Mouse (Mus musculus): ENCODE results near the gene Spns2. TPM values are rescaled to one million over a fixed set of nuclear protein-coding genes. Genes with fewer than 3 reads are reported as not detected.

Gene Spns2
- polyA plus RNA-seq, 1 experiment: not detected

DNA sequence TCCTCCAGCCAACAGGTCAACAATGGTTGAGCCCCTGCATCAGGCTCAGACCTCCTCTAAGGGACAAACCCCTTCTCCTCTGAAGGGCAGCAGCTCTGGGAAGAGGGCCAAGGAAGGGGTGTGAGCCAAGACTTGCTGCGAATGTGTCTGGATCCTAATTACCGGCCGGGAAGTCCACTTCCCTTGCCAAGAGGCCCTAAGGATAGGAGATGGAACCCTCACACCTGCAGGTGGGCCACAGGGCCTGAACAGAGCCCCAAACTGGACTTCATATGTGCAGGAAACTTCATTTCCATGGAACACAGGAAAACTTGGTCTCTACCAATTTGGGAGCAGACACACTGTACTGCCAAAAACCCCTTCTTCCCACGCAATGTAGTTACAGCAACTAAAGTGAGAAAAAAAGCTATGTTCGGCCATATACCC is 32.9 kb upstream of the Spns2 start:
- no peak overlapping the region for H3K4me3 ChIP-seq (ENCODE audit: insufficient read depth, low read length)
- H3K4me1 ChIP-seq (ENCODE audit: control insufficient read depth, insufficient read depth, low read length): peaks cover 25% of the 10 kb centered on the region
- H3K27ac ChIP-seq (ENCODE audit: insufficient read depth, low read depth, low read length): no peak overlapping the region
- TF ChIP-seq POLR2A (IDR thresholded peaks at IDR 0.05; ENCODE audit: borderline replicate concordance, low read depth, low read length) (no peak), CTCF (IDR thresholded peaks at IDR 0.05; ENCODE audit: low read depth, low read length) (no peak)

DNA sequence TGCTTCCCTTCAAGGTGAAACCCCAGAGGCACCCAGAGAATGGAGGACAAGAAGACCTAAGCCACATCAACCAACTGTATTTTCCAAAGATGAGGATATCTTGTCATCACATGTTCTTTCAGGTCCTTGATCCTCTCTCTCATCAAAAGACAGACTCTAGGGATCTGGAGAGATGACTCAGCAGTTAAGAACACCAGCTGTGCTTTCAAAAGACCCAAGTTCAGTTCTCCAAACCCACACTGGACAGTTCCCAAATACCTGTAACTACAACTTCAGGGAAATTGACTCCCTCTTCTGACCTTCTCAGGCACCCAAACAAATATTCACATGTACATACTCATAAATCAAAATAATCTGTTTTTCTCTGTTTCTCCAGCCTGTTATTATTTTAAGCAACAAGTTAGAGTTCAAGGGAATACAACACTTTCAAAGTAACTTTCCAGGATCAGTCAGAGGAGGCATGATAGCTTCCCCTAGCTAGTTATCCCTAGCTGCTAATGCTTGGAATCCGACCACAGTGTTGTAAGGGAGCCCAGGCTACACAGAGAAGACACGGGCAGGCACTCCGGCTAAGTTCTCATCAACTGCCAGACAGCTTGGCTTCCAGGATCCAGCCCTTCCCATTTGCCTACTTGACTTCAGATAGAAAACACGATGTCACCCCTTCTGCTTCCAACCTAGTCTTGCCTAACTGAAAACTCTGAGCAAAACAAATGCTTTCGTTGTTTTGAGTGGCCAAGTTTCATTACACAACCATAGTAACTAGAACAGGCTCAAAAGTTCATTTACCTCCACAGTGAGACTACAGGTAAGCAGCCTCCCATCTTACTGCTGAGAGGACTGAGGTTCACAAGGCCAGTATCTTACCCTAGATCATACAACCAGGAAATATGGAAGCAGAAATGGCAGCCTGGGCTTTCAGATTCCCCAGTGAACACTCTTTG is 32.2 kb upstream of the Spns2 start:
- no peak overlapping the region for H3K27ac ChIP-seq (ENCODE audit: insufficient read depth, low read depth, low read length)
- peaks cover 25% of the 10 kb centered on the region for H3K4me1 ChIP-seq (ENCODE audit: control insufficient read depth, insufficient read depth, low read length)

DNA sequence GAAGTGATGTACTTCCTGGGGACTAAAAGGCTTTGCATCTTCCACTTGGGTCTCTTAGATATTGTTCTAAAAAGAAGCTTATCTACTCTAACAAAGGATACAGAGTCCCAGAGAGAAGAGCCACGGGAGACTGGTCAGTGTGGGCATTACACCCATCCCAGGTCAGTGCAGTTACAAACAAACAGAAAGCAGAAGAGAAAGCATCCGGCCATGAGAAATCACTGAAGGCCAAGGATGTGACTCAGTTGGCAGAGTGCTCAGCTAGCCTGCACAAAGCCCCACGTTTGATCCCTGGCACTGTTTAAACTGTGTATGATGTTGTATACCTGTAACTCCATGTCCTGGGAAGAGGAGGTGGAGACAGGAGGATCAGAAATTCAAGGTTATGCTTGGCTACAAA is 30.2 kb upstream of the Spns2 start:
- Histone ChIP-seq H3K4me3 (ENCODE audit: insufficient read depth, low read length) (no peak overlapping the region), H3K27ac (ENCODE audit: insufficient read depth, low read depth, low read length) (no peak overlapping the region), H3K4me1 (ENCODE audit: control insufficient read depth, insufficient read depth, low read length) (peaks cover 22% of the 10 kb centered on the region)
- TF ChIP-seq POLR2A (IDR thresholded peaks at IDR 0.05; ENCODE audit: borderline replicate concordance, low read depth, low read length): no peak
- TF ChIP-seq CTCF (IDR thresholded peaks at IDR 0.05; ENCODE audit: low read depth, low read length): no peak

More for the DNA sequence above, 32.2 kb upstream of the Spns2 start:
- TF ChIP-seq CTCF (IDR thresholded peaks at IDR 0.05; ENCODE audit: low read depth, low read length): no peak
- TF ChIP-seq POLR2A (IDR thresholded peaks at IDR 0.05; ENCODE audit: borderline replicate concordance, low read depth, low read length): no peak
- no peak overlapping the region for H3K4me3 ChIP-seq (ENCODE audit: insufficient read depth, low read length)

DNA sequence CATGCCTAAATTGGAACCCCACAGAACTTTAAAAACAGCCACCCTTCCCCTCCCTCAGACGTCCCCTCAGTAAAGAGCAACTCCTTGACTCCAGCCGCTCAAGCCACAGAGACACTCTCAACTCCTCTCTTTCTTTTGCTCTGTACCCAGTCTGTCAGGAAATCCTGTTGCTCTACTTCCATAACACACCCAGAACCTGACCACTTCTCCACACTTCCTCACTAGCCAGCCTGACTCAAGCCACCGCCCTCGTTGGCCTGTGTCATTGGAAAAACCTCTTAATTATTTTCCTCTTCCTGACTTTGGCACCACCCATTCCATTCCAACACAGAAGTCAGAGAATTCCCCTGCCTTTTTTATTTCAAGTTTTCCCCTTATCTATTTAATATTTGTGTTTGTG is 29.5 kb upstream of the Spns2 start:
- Histone ChIP-seq H3K4me1 (ENCODE audit: control insufficient read depth, insufficient read depth, low read length) (peaks cover 22% of the 10 kb centered on the region), H3K27ac (ENCODE audit: insufficient read depth, low read depth, low read length) (no peak overlapping the region), H3K4me3 (ENCODE audit: insufficient read depth, low read length) (no peak overlapping the region)
- TF ChIP-seq POLR2A (IDR thresholded peaks at IDR 0.05; ENCODE audit: borderline replicate concordance, low read depth, low read length) (no peak), CTCF (IDR thresholded peaks at IDR 0.05; ENCODE audit: low read depth, low read length) (no peak)

DNA sequence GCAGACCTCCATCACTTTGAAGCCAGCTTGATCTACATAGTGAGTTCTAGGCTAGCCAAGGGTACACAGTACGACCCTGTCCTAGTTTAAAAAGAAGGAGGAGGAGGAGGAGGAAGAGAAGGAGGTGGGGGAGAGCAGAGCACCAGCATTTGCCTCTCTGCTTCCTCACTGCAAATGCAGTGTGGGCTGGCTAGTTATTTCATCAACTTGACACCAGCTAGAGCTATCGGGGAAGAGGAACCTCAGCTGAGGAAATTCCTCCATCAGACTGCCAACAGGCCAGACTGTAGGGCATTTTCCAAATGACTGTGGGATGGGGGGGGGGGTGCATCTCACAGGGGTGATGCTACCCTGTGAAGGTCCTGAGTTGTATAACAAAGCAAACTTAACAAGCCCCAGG is 28.7 kb upstream of the Spns2 start:
- Histone ChIP-seq H3K27ac (ENCODE audit: insufficient read depth, low read depth, low read length) (no peak overlapping the region), H3K4me3 (ENCODE audit: insufficient read depth, low read length) (no peak overlapping the region), H3K4me1 (ENCODE audit: control insufficient read depth, insufficient read depth, low read length) (peaks cover 22% of the 10 kb centered on the region)
- TF ChIP-seq CTCF (IDR thresholded peaks at IDR 0.05; ENCODE audit: low read depth, low read length) (no peak), POLR2A (IDR thresholded peaks at IDR 0.05; ENCODE audit: borderline replicate concordance, low read depth, low read length) (no peak)

DNA sequence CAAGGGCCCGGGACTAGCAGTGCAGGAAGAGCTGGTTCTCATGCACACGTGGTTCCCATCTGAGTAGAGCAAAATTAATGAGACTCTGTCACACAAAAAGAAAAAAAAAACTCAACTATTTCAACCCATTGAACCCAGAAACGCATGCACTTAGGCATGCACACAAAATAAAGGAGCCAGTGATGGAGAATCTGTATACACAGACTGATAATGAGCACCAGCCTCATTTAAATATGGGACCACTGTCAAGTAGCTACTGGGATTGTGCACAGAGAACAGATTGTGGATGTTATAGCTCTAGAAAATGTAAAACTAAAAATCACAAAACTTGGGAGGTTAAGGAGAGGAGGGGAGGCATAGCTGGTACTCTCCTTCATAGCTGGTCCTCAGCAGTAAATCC is 25.3 kb upstream of the Spns2 start:
- TF ChIP-seq POLR2A (IDR thresholded peaks at IDR 0.05; ENCODE audit: borderline replicate concordance, low read depth, low read length): no peak
- TF ChIP-seq CTCF (IDR thresholded peaks at IDR 0.05; ENCODE audit: low read depth, low read length): no peak
- Histone ChIP-seq H3K4me3 (ENCODE audit: insufficient read depth, low read length) (no peak overlapping the region), H3K4me1 (ENCODE audit: control insufficient read depth, insufficient read depth, low read length) (peaks cover 14% of the 10 kb centered on the region), H3K27ac (ENCODE audit: insufficient read depth, low read depth, low read length) (no peak overlapping the region)

DNA sequence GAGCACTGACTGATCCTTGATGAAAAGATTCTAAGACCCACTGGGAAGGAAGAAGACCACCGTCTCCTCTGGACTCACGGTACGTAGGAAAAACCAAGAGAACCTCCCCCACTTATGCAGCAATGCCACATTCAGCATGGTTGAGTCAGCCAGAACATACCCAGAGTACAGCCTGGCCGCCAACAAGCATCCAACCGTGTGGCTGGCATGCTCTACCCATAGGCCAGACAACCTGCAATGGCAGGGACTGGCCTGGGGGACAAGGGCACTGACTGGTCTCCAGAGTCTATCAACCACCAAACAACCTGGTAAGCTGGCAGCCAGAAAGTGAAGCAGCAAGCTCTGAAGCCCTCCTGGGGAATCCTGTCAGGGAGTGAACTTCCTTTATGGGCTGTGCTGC is 18.9 kb upstream of the Spns2 start:
- H3K4me3 ChIP-seq (ENCODE audit: insufficient read depth, low read length): no peak overlapping the region
- H3K4me1 ChIP-seq (ENCODE audit: control insufficient read depth, insufficient read depth, low read length): no peaks in the 10 kb centered on the region
- H3K27ac ChIP-seq (ENCODE audit: insufficient read depth, low read depth, low read length): no peak overlapping the region
- TF ChIP-seq POLR2A (IDR thresholded peaks at IDR 0.05; ENCODE audit: borderline replicate concordance, low read depth, low read length): no peak
- TF ChIP-seq CTCF (IDR thresholded peaks at IDR 0.05; ENCODE audit: low read depth, low read length): no peak

DNA sequence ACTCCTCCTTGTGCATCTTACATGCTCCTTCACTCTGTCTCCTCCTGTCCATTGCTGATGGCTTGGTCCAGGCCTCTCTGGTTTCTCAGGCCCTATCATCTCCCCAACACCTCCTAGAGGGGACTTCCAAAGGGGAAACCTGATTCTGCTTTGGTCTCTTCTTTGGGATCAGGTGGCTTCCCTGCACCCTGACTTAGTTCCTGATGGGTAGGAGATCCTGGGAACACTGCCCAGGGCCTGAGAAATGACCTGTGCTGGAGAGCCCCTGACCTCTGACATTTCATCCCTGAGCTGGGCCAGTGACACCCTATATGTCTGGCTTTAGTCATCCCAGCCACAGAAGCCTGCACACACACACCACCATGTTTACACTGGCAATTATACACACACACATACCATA is 17.9 kb upstream of the Spns2 start:
- TF ChIP-seq CTCF (IDR thresholded peaks at IDR 0.05; ENCODE audit: low read depth, low read length): no peak
- no peak for TF ChIP-seq POLR2A (IDR thresholded peaks at IDR 0.05; ENCODE audit: borderline replicate concordance, low read depth, low read length)

DNA sequence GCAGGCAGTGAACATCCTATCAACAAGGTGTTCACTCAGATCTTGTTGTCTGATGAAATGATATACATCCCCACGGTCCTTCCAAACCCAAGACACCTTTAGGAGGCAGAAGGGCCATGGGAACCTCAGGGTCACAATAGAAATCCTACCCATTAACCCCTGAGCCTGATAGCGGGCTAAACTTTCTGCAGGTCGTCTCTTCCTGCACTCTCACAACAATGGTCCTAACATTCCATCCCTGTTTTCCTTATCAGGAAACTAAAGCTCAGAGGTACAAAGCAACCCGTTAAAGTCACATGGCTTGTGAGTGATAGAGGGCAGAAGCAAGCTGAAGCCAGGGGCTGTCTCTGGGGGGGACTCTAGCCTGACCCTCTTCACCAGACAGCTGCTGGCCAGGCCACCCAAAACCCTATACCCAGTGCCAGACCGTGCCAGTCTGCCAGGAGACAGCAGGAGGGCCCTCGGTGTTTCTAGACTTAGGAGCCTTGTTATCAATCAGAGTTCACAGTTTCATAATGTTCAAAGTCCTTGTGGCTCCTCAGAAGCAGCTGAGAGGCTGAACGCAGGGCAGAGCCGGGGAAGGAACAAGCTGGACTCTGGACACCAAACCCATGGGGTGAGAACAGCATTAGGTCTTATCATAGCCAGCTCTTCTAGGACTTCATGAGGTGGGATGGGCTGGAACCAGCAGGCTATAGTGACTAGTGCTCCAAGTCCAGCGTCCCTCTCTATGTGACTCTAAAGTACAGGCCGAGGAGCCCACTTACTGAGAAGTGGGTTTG is 14.5 kb upstream of the Spns2 start:
- Histone ChIP-seq H3K4me1 (ENCODE audit: control insufficient read depth, insufficient read depth, low read length) (no peaks in the 10 kb centered on the region), H3K4me3 (ENCODE audit: insufficient read depth, low read length) (no peak overlapping the region), H3K27ac (ENCODE audit: insufficient read depth, low read depth, low read length) (no peak overlapping the region)
- TF ChIP-seq POLR2A (IDR thresholded peaks at IDR 0.05; ENCODE audit: borderline replicate concordance, low read depth, low read length) (no peak), CTCF (IDR thresholded peaks at IDR 0.05; ENCODE audit: low read depth, low read length) (no peak)

More for the DNA sequence above, 17.9 kb upstream of the Spns2 start:
- Histone ChIP-seq H3K4me1 (ENCODE audit: control insufficient read depth, insufficient read depth, low read length) (no peaks in the 10 kb centered on the region), H3K4me3 (ENCODE audit: insufficient read depth, low read length) (no peak overlapping the region), H3K27ac (ENCODE audit: insufficient read depth, low read depth, low read length) (no peak overlapping the region)

DNA sequence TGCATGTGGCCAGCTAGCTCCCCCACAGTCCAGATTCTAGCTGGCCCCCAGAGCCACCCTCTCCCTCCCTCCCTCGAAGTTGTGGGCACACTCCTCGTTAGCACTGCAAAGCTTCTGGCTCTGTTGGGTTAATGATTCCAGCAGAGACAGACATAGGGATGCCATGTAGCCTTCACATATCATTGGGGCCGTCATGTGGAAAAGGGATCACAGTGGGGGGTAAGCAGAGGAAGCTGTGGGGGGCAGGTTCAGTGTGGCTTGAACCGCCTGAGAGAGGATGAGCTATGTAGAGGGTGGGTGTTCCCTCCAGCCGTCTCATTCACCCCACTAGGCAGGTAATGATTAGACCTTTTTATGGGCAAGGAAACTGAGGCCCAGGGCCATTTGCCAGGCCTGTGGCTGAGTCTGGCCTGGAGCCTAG is 13.8 kb upstream of the Spns2 start:
- H3K4me3 ChIP-seq (ENCODE audit: insufficient read depth, low read length): no peak overlapping the region
- no peak overlapping the region for H3K27ac ChIP-seq (ENCODE audit: insufficient read depth, low read depth, low read length)
- no peaks in the 10 kb centered on the region for H3K4me1 ChIP-seq (ENCODE audit: control insufficient read depth, insufficient read depth, low read length)
- TF ChIP-seq CTCF (IDR thresholded peaks at IDR 0.05; ENCODE audit: low read depth, low read length) (no peak), POLR2A (IDR thresholded peaks at IDR 0.05; ENCODE audit: borderline replicate concordance, low read depth, low read length) (no peak)
